In the genomic region with DNA sequence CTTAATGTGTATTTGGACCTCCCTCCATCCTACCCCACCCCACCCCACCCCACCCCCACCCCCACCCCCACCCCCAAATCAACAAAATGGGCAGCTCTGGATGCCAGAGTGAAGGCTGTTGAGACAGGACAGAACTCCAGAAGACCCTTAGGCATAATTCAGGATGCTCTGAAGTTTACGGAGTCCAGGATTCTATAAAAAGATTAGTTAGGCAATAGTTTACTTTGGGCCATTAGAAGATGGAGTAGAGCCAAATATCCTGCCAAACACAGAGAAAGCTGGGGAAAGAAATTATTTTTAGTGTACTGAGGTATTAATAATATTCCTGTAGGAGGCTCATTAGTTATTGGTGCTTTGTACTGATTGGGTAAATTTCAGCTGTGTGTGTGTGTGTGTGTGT, we compare ENCODE assay signal across 17 mouse cellular contexts.
A peak's percentile ranks its signal among the peaks of the same experiment; 100 is the strongest.
DNase-seq lines count a peak whose midpoint lies in the region; ATAC-seq and TF ChIP-seq lines count a peak whose summit lies in the region.
"Had no signal": no experiment of that assay in that cellular context is flagged by ENCODE, and none has a peak within 500 bp of the region (broad histone marks: within the 10 kb centered on the region; RNA-seq: fewer than 3 reads in every experiment).

No protein-coding gene starts in this region.

- peak; percentile 58 for DNase-seq in kidney, postnatal 0 days (ENCODE audit: low spot score)
- no peak for DNase-seq in kidney, postnatal 10 days
- no peak for DNase-seq in lung, postnatal 4 days
- DNase-seq in adipocyte (ENCODE audit: low spot score), result peak; percentile 79
- DNase-seq in adrenal gland, postnatal 36 days, result no peak
- DNase-seq: adrenal gland, adult 8-10 months; cerebellum, adult 11 months; cerebellum, adult 8-10 months; cerebellum, postnatal 25 days; gastrocnemius, postnatal 14 days; heart, postnatal 36 days had no signal

- no peak overlapping the region for H3K4me3 ChIP-seq in kidney, postnatal 0 days (replicated peaks; ENCODE audit: low read depth, low read length)
- no peak overlapping the region for H3K4me3 ChIP-seq in lung, embryonic 16.5 days (ENCODE audit: low read length)
- no peak overlapping the region for H3K4me3 ChIP-seq in intestine, embryonic 16.5 days (ENCODE audit: low read length)
- H3K4me3 ChIP-seq: embryonic facial prominence, embryonic 12.5 days; forebrain, embryonic 15.5 days; heart, embryonic 12.5 days; hindbrain, embryonic 15.5 days had no signal

- 56% methylated on average over 1 of the region's 1 CpGs for WGBS in kidney, postnatal 0 days
- WGBS in lung, embryonic 16.5 days, result 25% methylated on average over 1 of the region's 1 CpGs
- WGBS in intestine, embryonic 16.5 days, result 38% methylated on average over 1 of the region's 1 CpGs

- H3K4me2 ChIP-seq in kidney, postnatal 0 days (ENCODE audit: low read length), result no peak overlapping the region
- H3K4me2 ChIP-seq in lung, embryonic 16.5 days (ENCODE audit: low read depth, low read length), result no peak overlapping the region
- no peak overlapping the region for H3K4me2 ChIP-seq in intestine, embryonic 16.5 days (ENCODE audit: low read depth, low read length)
- H3K4me2 ChIP-seq: embryonic facial prominence, embryonic 12.5 days; forebrain, embryonic 15.5 days; heart, embryonic 12.5 days; hindbrain, embryonic 15.5 days had no signal

- no peak overlapping the region for H3K9ac ChIP-seq in kidney, postnatal 0 days (ENCODE audit: low read depth, low read length)
- no peak overlapping the region for H3K9ac ChIP-seq in lung, embryonic 16.5 days (ENCODE audit: low read length)
- no peak overlapping the region for H3K9ac ChIP-seq in intestine, embryonic 16.5 days (ENCODE audit: low read depth, low read length)
- H3K9ac ChIP-seq: embryonic facial prominence, embryonic 12.5 days; forebrain, embryonic 15.5 days; heart, embryonic 12.5 days; hindbrain, embryonic 15.5 days had no signal

- H3K27me3 ChIP-seq in kidney, postnatal 0 days (ENCODE audit: insufficient read depth, low read length), result no peaks in the 10 kb centered on the region
- no peaks in the 10 kb centered on the region for H3K27me3 ChIP-seq in lung, embryonic 16.5 days (ENCODE audit: control insufficient read depth, insufficient read depth, low read depth, low read length)
- H3K27me3 ChIP-seq in intestine, embryonic 16.5 days (replicated peaks; ENCODE audit: control insufficient read depth, insufficient read depth, low read length), result no peaks in the 10 kb centered on the region
- H3K27me3 ChIP-seq: embryonic facial prominence, embryonic 12.5 days; forebrain, embryonic 15.5 days; heart, embryonic 12.5 days; hindbrain, embryonic 15.5 days had no signal

- TF ChIP-seq CTCF in kidney, postnatal 0 days (IDR thresholded peaks at IDR 0.05; ENCODE audit: low read depth), result no peak

- H3K4me1 ChIP-seq in kidney, postnatal 0 days (replicated peaks; ENCODE audit: insufficient read depth, low read length), result peaks cover 4% of the 10 kb centered on the region; the same call in 1 of the 2 replicates
- peaks cover 11% of the 10 kb centered on the region for H3K4me1 ChIP-seq in lung, embryonic 16.5 days (replicated peaks; ENCODE audit: control insufficient read depth, insufficient read depth, low read length)
- peaks cover 8% of the 10 kb centered on the region; the same call in 1 of the 2 replicates for H3K4me1 ChIP-seq in intestine, embryonic 16.5 days (ENCODE audit: control insufficient read depth, insufficient read depth, low read length)
- H3K4me1 ChIP-seq: forebrain, embryonic 15.5 days; hindbrain, embryonic 15.5 days had no signal

- no peaks in the 10 kb centered on the region for H3K36me3 ChIP-seq in kidney, postnatal 0 days (ENCODE audit: insufficient read depth, low read length)
- H3K36me3 ChIP-seq in lung, embryonic 16.5 days (ENCODE audit: control insufficient read depth, insufficient read depth, low read length), result no peaks in the 10 kb centered on the region
- H3K36me3 ChIP-seq in intestine, embryonic 16.5 days (ENCODE audit: control insufficient read depth, insufficient read depth, low read length), result no peaks in the 10 kb centered on the region
- H3K36me3 ChIP-seq: embryonic facial prominence, embryonic 12.5 days; forebrain, embryonic 15.5 days; heart, embryonic 12.5 days; hindbrain, embryonic 15.5 days had no signal

- no peaks in the 10 kb centered on the region for H3K9me3 ChIP-seq in kidney, postnatal 0 days (replicated peaks; ENCODE audit: low read length)
- H3K9me3 ChIP-seq in lung, embryonic 16.5 days (ENCODE audit: control insufficient read depth, low read length), result no peaks in the 10 kb centered on the region
- peaks cover 4% of the 10 kb centered on the region; the same call in 1 of the 2 replicates for H3K9me3 ChIP-seq in intestine, embryonic 16.5 days (ENCODE audit: control insufficient read depth, low read length)
- H3K9me3 ChIP-seq: embryonic facial prominence, embryonic 12.5 days; forebrain, embryonic 15.5 days; hindbrain, embryonic 15.5 days had no signal

- ATAC-seq in kidney, postnatal 0 days (replicated peaks; ENCODE audit: low FRiP score, low read depth), result no peak
- peak; percentile 82 for ATAC-seq in lung, embryonic 16.5 days (ENCODE audit: low read depth)
- peak; percentile 65; the same call in 1 of the 2 replicates for ATAC-seq in intestine, embryonic 16.5 days
- ATAC-seq: forebrain, embryonic 15.5 days had no signal

- no peak overlapping the region for H3K27ac ChIP-seq in kidney, postnatal 0 days
- peak overlapping the region; percentile 72 for H3K27ac ChIP-seq in lung, embryonic 16.5 days (ENCODE audit: low read length)
- no peak overlapping the region; the same call in 1 of the 2 replicates for H3K27ac ChIP-seq in intestine, embryonic 16.5 days (ENCODE audit: low read length)
- H3K27ac ChIP-seq: embryonic facial prominence, embryonic 12.5 days; forebrain, embryonic 15.5 days; hindbrain, embryonic 15.5 days had no signal

Comparison
In these comparisons a context has a peak if more than half of its experiments do, and no peak if none do; other contexts are left out.
1. DNase-seq: peak in kidney, postnatal 0 days (single experiment) and adipocyte (single experiment); none in kidney, postnatal 10 days (single experiment), lung, postnatal 4 days (0 of 2) and adrenal gland, postnatal 36 days (0 of 2).